Mouse (Mus musculus) liver, embryonic 14.5 days (tissue): ENCODE measurements around the gene Pafah1b3.

Experiments used
- CTCF ChIP-seq: IDR thresholded peaks from 2 replicates; pipeline ENCODE4 v1.5.1; 2016; ENCODE audit warnings: antibody characterized with exemption, low read depth, control low read depth
- EP300 ChIP-seq: IDR thresholded peaks from 2 replicates; pipeline ENCODE4 v1.6.1; 2016; ENCODE audit warnings: antibody characterized with exemption, low read depth

DNA sequence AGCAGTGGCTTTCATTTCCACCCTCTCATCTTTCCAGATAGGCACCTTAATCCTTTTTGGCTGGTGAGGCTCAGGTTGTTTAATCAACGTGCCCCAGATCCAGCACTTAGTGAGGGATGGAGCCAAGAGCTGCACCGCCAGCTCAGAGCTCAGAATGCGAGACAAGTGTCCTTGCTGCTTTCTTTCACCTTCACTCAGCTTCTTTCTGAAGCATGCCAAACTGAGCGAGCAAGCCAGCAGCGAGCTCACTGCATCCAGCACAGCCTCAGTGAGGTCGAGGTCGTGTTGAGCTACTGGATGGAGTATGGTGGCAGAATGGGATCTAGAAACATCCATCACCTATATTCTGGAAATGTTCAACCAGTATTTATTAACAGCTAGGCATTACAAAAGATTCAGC lies 15.5 kb upstream of the Pafah1b3 start:
- TF ChIP-seq CTCF (no peak), EP300 (no peak)
